Mouse (Mus musculus) lung, adult 18-20 months (tissue): ENCODE data around the gene Eqtn.

Source experiments
- DNase-seq, 2 experiments: peaks; one replicate each; pipeline ENCODE4 v3.0.0; 2022; ENCODE audit warnings: mixed read lengths in 2 of 2

Gene Eqtn

DNA sequence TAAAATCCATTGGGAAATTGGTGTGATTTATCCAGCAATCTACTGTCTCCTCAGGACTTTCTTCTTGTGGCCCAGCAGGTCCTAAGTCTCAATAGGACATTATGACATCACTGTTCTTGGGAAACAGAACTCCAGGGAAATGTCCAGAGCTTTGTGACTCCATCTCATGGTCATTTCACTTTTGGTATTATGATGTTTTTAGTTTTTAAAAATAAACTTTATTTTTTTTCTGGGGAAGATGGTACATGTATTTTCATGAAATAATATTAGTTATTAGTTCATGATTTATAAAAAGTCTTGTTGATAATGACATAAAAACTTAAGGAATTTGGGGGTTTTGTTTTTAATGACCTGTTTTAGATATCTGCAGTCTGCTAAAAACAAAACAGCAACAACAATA, at the start of gene Eqtn:
Eqtn (minus strand) TSS at position 101 of the 400 bp plus-strand sequence.
- DNase-seq = no peak

DNA sequence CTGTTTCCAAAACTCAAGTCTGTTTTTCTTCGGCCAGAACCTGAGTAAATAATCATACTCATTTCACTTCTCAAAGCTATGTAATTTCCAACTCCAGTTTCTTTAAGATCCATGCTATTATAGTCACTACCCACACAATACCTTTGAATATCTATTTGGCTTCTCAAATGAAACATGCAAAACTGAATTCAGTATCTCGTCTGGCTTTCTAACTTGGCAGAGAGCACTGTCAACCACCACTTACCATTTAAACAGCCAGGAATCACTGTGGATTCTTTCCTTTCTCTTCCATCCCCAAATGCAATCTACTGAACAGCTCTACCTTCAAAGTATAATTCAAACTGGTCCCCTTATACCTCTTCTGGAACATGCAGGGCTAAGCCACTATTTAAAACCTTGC, 44.7 kb upstream of the Eqtn start:
- no peak for DNase-seq

DNA sequence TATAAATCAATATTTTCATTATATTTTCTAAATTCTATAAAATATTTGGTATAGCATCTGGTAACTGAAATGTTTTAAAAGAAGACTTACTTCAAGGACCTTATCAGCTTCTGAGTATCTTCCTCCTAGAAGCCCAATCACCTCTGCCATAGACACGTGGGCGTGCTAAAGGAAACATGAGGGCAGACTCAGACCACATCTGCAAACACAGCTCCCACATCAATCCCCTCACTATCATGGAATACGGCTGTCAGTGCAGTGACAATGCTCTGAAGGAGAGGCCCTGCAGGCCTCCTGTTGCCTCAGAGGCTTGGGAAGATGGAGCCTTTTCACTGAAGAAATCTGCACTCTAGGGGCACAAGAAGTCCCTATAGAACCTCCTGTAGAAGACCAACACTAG, 24.1 kb upstream of the Eqtn start:
- no peak for DNase-seq

DNA sequence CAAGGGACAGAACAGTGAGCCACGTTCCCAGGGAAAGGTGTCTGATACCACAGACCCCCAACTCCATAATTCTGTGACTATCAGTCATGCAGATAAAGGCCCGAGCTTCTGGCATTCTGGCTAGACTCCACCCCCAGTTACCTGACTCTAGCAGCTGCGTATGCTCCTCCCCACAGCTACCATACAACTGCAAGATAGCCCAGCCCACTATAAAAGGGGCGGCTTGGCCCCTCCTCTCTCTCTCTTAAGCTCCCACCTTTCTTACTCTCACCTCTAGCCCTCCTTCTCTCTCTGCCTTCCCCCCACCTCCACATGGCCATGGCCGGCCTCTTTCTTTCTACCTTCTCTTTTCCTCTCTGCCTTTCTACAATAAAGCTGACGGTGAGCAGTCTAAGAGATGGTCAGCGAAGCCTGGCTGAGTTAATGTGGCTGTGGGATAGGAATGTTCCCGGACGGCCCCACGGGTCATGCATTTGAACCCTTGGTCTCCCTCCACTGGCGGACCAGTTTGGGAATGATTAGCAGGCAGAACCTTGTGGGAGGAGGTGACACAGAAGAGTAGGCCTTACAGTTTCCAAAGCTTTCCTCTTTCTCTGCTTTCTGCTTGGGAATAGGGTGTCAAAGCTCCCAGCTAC, 12.7 kb upstream of the Eqtn start:
- no peak for DNase-seq

DNA sequence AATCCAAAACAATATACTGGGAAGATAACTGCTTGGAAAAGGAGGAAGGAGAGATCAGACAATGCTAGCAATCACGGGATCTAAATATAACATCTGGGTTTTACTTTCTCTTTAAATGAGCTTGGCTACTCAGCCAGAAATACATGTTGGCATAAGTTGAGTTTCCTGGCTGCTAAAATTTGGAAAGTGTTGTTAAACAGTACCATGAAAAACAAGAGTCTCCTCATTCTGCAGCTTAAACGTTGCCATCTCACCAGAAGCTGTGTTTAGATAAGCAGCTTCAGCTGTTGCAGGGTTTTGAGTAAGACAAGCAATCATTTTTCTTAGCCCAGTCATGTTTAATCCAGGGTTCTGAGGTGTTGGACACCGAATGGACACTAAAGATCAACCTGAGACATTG, 26.9 kb downstream of the Eqtn start:
- no peak for DNase-seq

DNA sequence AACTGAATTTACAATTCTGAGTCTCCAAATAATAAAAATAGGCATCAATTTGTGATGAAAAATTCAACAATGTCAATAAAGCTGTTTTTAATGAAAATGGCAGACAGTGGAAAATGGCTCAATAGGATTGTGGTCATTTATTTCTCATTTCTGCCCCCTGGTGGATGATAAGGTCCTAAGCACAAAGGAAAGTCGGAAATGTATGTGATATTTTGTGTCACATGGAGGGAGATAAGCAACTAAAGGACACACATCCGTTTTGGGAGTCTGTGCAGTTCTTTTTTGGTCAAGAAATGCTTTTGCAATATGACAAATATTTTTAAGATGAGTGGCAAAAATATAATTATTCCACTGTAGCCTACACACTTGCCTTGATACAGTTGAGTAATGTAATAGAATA, 27.9 kb downstream of the Eqtn start:
- DNase-seq = peak in 1 of 2 experiments; percentile 17
